Mouse (Mus musculus): ENCODE results near the gene Tub. TPM values are rescaled to one million over a fixed set of nuclear protein-coding genes. Genes with fewer than 3 reads are reported as not detected.

The Tub gene
- polyA plus RNA-seq, 1 experiment from 2014 or later = 4.1 TPM

DNA sequence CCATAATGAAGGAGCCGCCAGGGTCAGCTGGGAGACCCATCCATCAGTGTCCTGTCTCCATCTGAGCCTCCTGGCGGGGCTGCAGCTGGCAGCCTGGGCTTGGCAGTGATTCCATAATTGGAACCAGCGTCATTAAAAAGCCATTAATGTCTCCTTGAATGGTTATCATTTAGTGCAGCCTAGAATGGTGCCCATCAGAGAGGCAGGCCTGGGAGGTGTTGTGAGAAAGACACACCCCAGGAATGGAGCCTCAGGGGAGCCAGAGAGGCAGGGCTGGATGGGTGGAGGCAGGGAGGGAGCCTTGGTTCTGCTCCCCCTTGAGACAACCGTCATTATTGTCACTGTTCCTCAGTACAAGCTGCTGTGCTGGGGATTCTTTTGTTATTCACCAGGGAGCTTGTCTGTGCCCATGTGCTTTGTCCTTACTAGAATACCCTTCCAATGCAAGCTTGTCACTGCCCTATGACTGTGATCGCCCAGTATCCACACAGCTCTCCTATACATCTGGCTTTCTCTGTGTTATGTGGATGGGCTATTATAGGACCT is 66.3 kb downstream of the Tub start:
- Histone ChIP-seq H3K9ac (no peak overlapping the region), H3K27me3 (peaks cover 16% of the 10 kb centered on the region), H3K36me3 (no peaks in the 10 kb centered on the region), H3K4me1 (peaks cover 4% of the 10 kb centered on the region; the same call in 1 of the 2 replicates), H3K4me3 (no peak overlapping the region), H3K4me2 (replicated peaks) (no peak overlapping the region), H3K27ac (no peak overlapping the region), H3K9me3 (no peaks in the 10 kb centered on the region)
- 19% methylated on average over 5 of the region's 5 CpGs for WGBS
- ATAC-seq (ENCODE audit: low FRiP score, low read depth) = no peak

DNA sequence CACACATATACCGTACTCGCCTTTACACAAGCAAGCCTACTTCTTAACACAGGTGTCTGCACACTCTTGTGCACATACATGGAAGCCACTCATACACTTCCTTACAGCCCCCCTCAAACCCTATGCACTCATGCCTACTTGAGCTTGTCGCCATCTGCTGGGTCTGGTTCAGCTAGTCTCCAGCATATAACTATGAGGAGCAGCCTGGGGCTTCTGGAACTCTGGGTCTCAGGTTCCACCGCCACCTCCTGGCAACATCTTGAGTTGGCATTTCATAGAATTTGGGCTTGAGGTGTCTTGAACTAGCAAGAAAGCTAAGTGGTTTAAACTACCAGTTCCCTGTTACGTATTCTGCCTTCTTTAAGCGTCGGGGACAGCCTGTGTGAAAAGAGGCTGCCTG is 69.1 kb downstream of the Tub start:
- no peaks in the 10 kb centered on the region for H3K27me3 ChIP-seq
- no peak overlapping the region for H3K9ac ChIP-seq
- H3K4me2 ChIP-seq (replicated peaks) = no peak overlapping the region
- no peak overlapping the region for H3K4me3 ChIP-seq
- 90% methylated on average over 7 of the region's 7 CpGs for WGBS
- no peaks in the 10 kb centered on the region for H3K9me3 ChIP-seq
- no peak overlapping the region for H3K27ac ChIP-seq
- H3K4me1 ChIP-seq = no peaks in the 10 kb centered on the region
- ATAC-seq (ENCODE audit: low FRiP score, low read depth) = no peak
- no peaks in the 10 kb centered on the region for H3K36me3 ChIP-seq

DNA sequence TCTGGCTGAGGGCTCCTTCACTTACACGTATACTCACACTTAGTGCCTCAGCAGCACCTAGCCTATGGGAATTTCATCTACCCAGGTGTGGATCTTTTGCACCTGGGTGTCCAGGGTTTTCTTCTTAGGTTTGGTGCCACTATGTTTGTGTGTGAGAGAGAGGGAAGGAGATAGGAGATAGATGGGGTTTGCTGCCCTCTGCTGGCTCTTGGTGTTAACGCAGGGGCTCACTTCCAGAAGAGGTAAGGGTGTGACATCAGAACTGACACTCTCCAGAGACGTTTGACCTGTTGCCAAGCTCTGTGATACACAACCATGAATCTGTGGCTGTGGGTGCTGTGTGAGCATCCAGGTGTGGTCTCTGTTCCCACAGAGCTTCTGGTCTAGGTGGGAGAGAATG is 71.3 kb downstream of the Tub start:
- peaks cover 8% of the 10 kb centered on the region; the same call in 1 of the 2 replicates for H3K36me3 ChIP-seq
- no peak overlapping the region for H3K9ac ChIP-seq
- peak; percentile 58 for ATAC-seq (ENCODE audit: low FRiP score, low read depth)
- H3K4me3 ChIP-seq = no peak overlapping the region
- H3K4me2 ChIP-seq (replicated peaks) = no peak overlapping the region
- H3K27ac ChIP-seq = no peak overlapping the region
- H3K27me3 ChIP-seq = no peaks in the 10 kb centered on the region
- no peaks in the 10 kb centered on the region for H3K9me3 ChIP-seq
- H3K4me1 ChIP-seq = no peaks in the 10 kb centered on the region
- 13% methylated on average over 3 of the region's 3 CpGs for WGBS

DNA sequence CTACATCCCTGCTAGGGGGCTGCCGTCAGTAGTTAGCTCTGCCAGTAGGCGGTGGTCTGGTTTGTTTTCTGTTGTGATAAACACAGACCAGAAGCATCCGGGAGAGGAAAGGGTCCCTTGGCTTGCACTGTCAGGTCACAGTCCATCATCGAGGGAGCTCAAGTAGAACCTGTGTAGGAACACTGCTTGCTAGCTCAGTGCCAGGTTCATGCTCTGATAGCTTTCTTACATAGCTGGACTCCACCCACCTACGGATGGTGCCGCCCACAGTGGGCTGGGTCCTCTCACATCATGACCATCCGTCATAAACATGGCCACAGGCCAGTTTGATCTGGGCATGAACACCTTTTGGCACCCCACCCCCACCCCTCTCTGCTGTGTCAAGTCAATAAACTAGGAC is 75.6 kb downstream of the Tub start:
- WGBS = 83% methylated on average over 7 of the region's 7 CpGs
- no peak overlapping the region for H3K27ac ChIP-seq
- no peak for ATAC-seq (ENCODE audit: low FRiP score, low read depth)
- no peak overlapping the region for H3K4me2 ChIP-seq (replicated peaks)
- H3K9ac ChIP-seq = no peak overlapping the region
- no peaks in the 10 kb centered on the region for H3K27me3 ChIP-seq
- H3K9me3 ChIP-seq = no peaks in the 10 kb centered on the region
- H3K4me3 ChIP-seq = no peak overlapping the region
- no peaks in the 10 kb centered on the region for H3K4me1 ChIP-seq
- peaks cover 12% of the 10 kb centered on the region; the same call in 1 of the 2 replicates for H3K36me3 ChIP-seq

DNA sequence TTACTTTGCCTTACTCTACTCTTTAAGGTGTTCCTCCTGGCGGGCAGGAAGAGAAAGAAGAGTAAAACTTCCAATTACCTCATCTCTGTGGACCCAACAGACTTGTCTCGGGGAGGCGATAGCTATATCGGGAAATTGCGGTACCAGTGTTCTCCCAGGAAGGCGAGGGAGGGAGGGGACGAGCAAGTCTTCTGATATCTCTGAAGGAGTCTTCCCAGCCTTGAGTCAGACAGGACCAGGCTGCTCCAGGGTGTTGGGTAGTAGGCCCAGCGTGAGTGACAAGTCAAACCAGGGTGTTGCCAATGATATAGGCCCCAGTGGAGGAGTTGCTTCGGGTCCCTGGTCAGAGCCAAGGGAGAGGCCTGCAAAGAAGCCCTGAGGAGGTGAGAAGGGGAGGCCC is 76.8 kb downstream of the Tub start:
- H3K9me3 ChIP-seq = no peaks in the 10 kb centered on the region
- no peak overlapping the region for H3K4me2 ChIP-seq (replicated peaks)
- ATAC-seq (ENCODE audit: low FRiP score, low read depth) = no peak
- H3K27ac ChIP-seq = no peak overlapping the region
- peaks cover 12% of the 10 kb centered on the region; the same call in 1 of the 2 replicates for H3K36me3 ChIP-seq
- no peak overlapping the region for H3K4me3 ChIP-seq
- no peaks in the 10 kb centered on the region for H3K4me1 ChIP-seq
- H3K27me3 ChIP-seq = no peaks in the 10 kb centered on the region
- H3K9ac ChIP-seq = no peak overlapping the region
- 93% methylated on average over 9 of the region's 9 CpGs for WGBS

DNA sequence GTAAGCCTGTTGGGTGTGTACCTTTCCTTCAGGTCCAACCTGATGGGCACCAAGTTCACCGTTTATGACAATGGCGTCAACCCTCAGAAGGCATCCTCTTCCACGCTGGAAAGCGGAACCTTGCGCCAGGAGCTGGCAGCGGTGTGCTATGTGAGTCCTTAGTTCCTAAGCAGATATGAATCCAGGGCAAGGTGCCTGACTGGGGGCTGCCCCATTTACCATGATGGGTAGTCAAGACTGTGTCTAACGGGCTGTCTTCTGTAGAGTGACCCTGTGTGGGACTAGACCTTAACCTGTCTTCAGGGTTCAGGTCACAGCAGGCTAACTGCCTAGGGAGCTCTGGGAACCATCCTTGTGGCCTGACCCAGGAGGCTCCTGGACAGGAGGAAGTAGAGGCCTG is 77.6 kb downstream of the Tub start:
- 94% methylated on average over 7 of the region's 7 CpGs for WGBS
- Histone ChIP-seq H3K27me3 (no peaks in the 10 kb centered on the region), H3K9ac (no peak overlapping the region), H3K4me3 (no peak overlapping the region), H3K9me3 (no peaks in the 10 kb centered on the region), H3K27ac (no peak overlapping the region), H3K4me1 (no peaks in the 10 kb centered on the region), H3K36me3 (peaks cover 12% of the 10 kb centered on the region; the same call in 1 of the 2 replicates), H3K4me2 (replicated peaks) (no peak overlapping the region)
- no peak for ATAC-seq (ENCODE audit: low FRiP score, low read depth)

DNA sequence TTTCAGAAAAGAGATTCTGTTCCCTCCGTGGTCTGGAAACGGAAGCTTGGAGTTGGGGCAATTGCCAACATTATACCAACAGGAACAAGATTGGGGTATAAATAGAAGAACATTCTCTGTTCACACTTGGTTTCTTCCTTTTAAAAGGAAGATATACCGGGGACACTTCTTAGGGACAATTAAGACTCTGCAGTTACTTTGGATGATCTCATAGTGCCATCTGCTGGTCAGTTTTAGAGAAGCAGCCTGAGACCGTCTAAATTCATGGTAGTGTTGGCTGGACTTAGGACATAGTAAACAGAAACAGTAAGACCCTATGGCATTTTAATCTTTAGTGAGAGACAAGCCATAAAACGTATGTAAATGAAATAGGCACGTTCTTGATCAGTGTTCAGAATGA is 78.1 kb downstream of the Tub start:
- ATAC-seq (ENCODE audit: low FRiP score, low read depth) = no peak
- Histone ChIP-seq H3K9ac (no peak overlapping the region), H3K36me3 (peaks cover 12% of the 10 kb centered on the region; the same call in 1 of the 2 replicates), H3K4me3 (no peak overlapping the region), H3K4me1 (no peaks in the 10 kb centered on the region), H3K27me3 (no peaks in the 10 kb centered on the region), H3K27ac (no peak overlapping the region), H3K9me3 (no peaks in the 10 kb centered on the region), H3K4me2 (replicated peaks) (no peak overlapping the region)
- WGBS = 31% methylated on average over 6 of the region's 6 CpGs

DNA sequence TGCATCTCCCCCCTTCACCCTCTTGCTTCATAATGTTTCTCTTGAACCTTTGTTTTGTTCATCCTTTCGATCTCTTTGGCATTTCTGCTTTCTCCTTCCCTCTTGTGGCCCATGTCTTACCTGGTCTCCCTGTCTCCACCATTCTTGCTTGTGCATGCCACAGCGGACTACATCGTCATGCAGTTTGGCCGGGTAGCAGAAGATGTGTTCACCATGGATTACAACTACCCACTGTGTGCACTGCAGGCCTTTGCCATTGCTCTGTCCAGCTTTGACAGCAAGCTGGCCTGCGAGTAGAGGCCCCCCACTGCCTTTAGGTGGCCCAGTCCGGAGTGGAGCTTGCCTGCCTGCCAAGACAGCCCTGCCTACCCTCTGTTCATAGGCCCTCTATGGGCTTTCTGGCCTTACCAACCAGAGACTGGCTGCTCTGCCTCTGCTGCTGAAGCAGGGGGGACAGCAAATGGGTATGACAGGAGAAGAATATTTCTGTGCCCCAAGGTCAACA is 79.9 kb downstream of the Tub start:
- Histone ChIP-seq H3K27me3 (no peaks in the 10 kb centered on the region), H3K4me2 (replicated peaks) (no peak overlapping the region), H3K9me3 (no peaks in the 10 kb centered on the region), H3K4me1 (no peaks in the 10 kb centered on the region), H3K4me3 (no peak overlapping the region), H3K9ac (no peak overlapping the region), H3K27ac (no peak overlapping the region), H3K36me3 (peaks cover 12% of the 10 kb centered on the region; the same call in 1 of the 2 replicates)
- no peak for ATAC-seq (ENCODE audit: low FRiP score, low read depth)
- 89% methylated on average over 6 of the region's 6 CpGs for WGBS

DNA sequence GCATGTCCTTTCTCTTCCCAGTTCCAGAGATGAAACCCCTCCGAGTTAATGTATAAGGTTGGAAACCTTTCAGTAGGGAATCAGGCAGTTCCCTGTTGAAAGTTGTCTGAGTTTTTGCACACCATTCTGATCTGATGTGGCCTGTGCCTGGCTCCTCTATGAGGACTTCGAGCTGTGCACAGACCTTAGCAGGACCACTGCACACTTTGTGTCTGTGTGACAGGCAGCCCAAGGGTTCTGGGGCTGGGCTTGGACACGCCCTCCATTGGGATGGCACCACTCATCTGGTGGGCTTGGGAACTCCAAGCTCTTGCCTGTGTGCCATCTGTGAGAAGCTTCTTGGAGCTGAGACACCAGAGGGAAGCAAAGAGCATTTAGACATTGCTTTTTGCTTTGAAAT is 81.2 kb downstream of the Tub start:
- Histone ChIP-seq H3K4me1 (no peaks in the 10 kb centered on the region), H3K36me3 (peaks cover 5% of the 10 kb centered on the region; the same call in 1 of the 2 replicates), H3K27ac (no peak overlapping the region), H3K4me3 (no peak overlapping the region), H3K9me3 (no peaks in the 10 kb centered on the region), H3K4me2 (replicated peaks) (no peak overlapping the region), H3K9ac (no peak overlapping the region), H3K27me3 (no peaks in the 10 kb centered on the region)
- WGBS = 80% methylated on average over 3 of the region's 3 CpGs
- ATAC-seq (ENCODE audit: low FRiP score, low read depth) = no peak

DNA sequence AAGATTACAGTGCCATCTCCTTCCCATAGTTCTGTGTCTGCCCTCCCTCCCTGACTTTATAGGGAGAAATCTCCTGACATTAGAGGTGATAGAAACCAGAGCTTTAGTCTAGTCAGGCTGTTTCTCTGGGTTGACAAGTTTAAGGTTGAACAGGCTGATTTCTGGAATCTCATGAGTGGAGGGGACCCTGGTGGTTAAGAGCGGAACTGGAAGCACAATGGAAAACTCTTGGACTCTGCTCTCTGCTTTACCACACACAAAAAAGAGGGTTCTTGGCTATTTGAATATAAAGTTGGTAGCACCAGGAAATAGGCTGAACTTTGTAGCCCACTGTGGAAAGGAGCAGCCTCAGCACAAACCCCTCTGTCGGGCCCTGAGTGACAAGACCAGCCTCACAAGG is 81.9 kb downstream of the Tub start:
- Histone ChIP-seq H3K4me3 (no peak overlapping the region), H3K9me3 (no peaks in the 10 kb centered on the region), H3K4me1 (no peaks in the 10 kb centered on the region), H3K9ac (no peak overlapping the region), H3K27me3 (no peaks in the 10 kb centered on the region), H3K4me2 (replicated peaks) (no peak overlapping the region), H3K27ac (no peak overlapping the region), H3K36me3 (no peaks in the 10 kb centered on the region)
- 81% methylated on average over 2 of the region's 2 CpGs for WGBS
- ATAC-seq (ENCODE audit: low FRiP score, low read depth) = no peak

DNA sequence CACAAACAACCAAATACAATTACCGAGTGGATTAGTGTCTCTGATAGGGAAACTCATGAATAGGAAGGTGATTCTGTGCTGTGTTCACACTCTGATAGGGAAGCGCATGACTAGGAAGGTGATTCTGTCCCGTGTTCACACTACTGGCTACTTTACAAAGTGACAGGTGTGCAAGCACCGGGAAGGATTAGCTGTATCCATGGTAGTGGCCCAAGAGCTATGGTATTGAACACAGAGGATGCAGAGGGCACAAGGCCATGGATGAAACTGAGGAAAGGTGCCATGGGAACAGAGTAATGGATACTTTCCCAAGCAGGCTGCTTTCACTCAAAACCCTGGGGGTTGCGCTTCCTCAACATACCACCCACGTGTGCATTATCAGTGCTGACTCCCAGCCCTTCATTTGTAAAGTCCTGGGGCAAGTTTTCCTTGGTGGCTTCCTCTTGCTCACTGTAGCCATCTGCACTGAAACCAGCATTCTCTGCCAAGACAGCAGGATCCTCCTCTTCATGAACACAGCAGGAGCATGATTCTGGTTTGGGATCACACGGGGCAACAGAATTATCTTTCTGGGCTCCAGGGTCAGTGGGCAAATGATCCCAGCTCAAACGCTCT is 88.1 kb downstream of the Tub start:
- 86% methylated on average over 8 of the region's 8 CpGs for WGBS
- no peak for ATAC-seq (ENCODE audit: low FRiP score, low read depth)
- Histone ChIP-seq H3K36me3 (no peaks in the 10 kb centered on the region), H3K27me3 (no peaks in the 10 kb centered on the region), H3K4me2 (replicated peaks) (no peak overlapping the region), H3K4me3 (no peak overlapping the region), H3K9ac (no peak overlapping the region), H3K27ac (no peak overlapping the region), H3K9me3 (no peaks in the 10 kb centered on the region), H3K4me1 (no peaks in the 10 kb centered on the region)

DNA sequence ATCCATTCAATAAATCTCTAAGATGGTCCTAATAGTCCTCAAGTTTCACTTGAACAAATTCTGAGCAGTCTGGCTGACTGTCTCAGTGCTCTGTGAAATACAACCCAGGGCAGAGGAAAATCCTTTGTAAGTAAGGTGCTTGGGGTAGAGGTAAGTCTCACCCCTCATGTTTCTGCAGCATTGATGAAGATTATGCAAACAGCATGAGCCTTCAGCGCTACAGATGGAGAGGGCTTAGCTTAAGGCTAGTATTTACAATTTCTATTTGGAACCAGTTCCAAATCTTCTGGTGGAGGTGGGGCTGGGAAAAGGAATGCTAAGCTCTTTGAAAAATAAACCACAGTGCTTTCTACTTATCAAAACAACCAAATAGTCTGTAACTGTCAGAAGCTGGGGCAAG is 88.8 kb downstream of the Tub start:
- 59% methylated on average over 1 of the region's 1 CpGs for WGBS
- ATAC-seq (ENCODE audit: low FRiP score, low read depth) = no peak

DNA sequence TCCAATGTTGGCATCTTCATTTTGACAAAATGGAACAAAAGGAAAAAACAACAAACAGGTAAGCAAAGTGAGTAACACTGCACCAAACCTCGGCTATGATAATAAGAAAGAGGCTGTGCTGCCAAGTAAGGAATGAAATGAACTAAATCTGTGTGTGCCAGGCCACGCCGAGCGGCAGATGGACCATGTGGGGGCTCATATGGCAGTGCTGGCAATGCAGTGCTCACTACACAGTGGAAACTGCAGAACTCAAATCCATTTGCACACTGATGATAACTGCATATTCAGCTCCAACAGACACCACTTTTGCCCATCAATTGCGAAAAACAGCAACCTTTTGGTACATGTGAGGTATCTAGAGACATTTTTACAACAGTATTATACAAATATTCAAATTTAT is 89.3 kb downstream of the Tub start:
- 88% methylated on average over 5 of the region's 5 CpGs for WGBS
- no peak overlapping the region for H3K9ac ChIP-seq
- no peak overlapping the region for H3K27ac ChIP-seq
- H3K4me3 ChIP-seq = no peak overlapping the region
- no peaks in the 10 kb centered on the region for H3K9me3 ChIP-seq
- no peaks in the 10 kb centered on the region for H3K27me3 ChIP-seq
- no peaks in the 10 kb centered on the region for H3K36me3 ChIP-seq
- no peaks in the 10 kb centered on the region for H3K4me1 ChIP-seq
- no peak for ATAC-seq (ENCODE audit: low FRiP score, low read depth)
- H3K4me2 ChIP-seq (replicated peaks) = no peak overlapping the region

More for the DNA sequence above, 88.8 kb downstream of the Tub start:
- H3K27ac ChIP-seq = no peak overlapping the region
- H3K9me3 ChIP-seq = no peaks in the 10 kb centered on the region
- no peaks in the 10 kb centered on the region for H3K4me1 ChIP-seq
- no peaks in the 10 kb centered on the region for H3K36me3 ChIP-seq
- no peaks in the 10 kb centered on the region for H3K27me3 ChIP-seq
- H3K4me2 ChIP-seq (replicated peaks) = no peak overlapping the region
- no peak overlapping the region for H3K4me3 ChIP-seq
- H3K9ac ChIP-seq = no peak overlapping the region
